Mouse (Mus musculus) frontal cortex, postnatal 36 days (tissue): ENCODE results near the gene Tbc1d2b.

Experiments
- DNase-seq, 2 experiments: peaks; one replicate each; pipeline ENCODE4 v3.0.0; 2022; ENCODE audit warnings: low spot score in 2 of 2

Gene Tbc1d2b

DNA sequence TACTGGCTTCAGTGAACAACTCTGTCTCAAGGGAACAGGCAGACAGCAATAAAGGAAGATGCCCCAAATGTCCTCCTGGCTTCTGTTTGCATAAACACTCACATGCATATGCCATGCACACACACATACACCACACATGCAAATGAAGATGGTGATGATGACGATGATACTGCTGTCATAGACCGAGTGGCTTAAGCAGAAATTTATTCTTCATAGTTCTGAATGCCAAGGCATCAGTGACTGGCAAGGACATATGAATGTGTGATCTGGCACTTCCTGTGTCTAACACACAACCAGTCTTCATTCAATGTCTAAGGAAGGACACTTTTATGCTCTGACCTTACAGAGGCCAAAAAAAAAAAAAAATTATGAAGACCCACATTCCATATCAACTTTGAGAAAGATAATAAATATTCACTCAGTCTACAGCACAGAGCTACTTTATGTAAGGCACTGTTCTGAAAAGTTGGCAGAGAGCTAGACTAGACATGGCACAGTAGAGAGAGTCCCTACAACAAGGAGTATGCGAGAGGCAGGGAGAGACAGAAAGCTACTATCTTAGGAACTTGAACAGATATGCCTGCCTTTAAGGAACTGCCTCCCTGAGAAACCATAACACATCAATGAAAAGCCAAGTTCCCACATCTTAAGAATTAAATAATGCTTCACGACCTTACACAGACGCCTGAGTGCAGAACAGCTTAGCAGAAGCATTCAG is 5.1 kb downstream of the Tbc1d2b start:
- DNase-seq, result peak in 1 of 2 experiments; percentile 13

GRCm38 (mm10) chr9:90263340-90263679 is 7.3 kb downstream of the Tbc1d2b start:
- no peak for DNase-seq

GRCm38 (mm10) chr9:90262591-90263339 is 7.8 kb downstream of the Tbc1d2b start:
- DNase-seq, result no peak

DNA sequence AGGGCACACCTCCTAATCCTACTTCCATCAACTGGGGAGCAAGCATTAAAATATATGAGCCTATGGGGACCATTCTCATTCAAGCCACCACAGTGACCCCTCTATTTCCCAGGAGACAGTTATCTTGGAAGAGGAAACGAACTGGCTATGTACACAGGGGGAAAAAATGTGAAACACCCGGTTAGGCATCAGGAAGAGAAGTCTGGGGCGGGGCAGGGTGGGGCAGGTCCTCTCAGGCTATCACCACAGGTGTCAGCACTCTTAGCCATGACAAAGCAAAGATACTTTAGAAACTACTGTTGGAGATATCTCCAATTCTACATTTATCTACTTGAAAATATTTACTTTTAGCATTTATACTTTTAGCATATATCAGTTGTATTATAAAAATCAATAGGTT is 8.5 kb downstream of the Tbc1d2b start:
- no peak for DNase-seq

- DNase-seq, result no peak
Observed at GRCm38 (mm10) chr9:90260600-90261375, 9.8 kb downstream of the Tbc1d2b start.

- no peak for DNase-seq
Observed at GRCm38 (mm10) chr9:90260079-90260478, 10.5 kb downstream of the Tbc1d2b start.

- no peak for DNase-seq
Observed at GRCm38 (mm10) chr9:90259400-90259950, 11.1 kb downstream of the Tbc1d2b start.

DNA sequence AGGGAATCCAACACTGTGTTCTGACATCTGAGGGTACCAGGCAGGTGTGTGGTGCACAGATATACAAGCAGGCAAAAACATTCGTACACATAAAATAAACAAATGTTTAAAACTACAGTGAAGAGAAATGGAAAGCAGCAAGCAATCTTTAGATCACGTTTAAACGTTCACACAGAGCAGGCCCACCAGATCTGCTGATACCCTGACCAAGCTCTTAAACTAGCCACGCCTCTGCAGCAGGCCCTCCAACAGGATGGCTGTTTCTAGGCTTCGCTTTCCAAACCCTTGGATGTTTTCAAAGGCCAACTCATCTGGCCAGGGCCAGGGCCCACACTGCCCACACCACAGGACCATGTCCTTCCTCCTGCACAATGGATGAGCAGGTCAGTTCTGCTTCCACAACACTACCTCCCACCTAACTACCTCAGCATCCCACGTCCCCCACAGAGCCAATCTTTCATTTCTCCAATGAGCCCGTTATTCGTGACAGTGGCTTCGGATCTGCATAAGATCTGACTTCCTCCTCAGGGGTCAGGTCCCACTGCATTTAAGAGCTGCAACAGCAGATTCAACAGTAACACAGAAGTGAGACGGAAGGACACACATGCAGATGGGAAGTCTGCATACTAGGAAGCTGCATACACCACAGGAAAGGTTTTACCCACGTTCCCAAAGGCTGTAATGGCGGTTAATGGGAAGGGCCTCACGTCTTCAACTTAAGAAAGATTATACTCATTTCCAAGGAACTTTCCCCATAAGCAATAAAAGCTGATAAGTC is 12.7 kb downstream of the Tbc1d2b start:
- DNase-seq, result no peak

DNA sequence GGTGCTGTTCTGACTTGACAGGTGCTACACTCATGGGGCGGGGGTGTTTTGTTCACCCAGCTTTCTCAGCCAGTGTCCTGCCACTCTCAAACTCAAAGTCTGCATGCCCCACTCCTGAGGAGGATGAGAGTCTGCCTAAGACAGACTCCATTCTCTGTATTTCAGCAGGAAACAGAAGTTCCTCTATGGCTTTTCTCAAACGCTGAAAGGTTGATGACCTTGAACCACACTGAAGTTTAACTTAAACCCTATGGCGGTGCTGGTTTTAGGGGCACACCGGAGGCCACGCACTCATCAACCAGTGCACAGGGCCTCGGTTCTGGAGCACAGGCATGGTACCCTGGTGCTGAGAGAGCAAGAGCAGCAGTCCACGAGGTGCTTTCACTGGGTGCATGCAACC is 13.4 kb downstream of the Tbc1d2b start:
- no peak for DNase-seq

GRCm38 (mm10) chr9:90255844-90256405 is 14.7 kb downstream of the Tbc1d2b start:
- no peak for DNase-seq

DNA sequence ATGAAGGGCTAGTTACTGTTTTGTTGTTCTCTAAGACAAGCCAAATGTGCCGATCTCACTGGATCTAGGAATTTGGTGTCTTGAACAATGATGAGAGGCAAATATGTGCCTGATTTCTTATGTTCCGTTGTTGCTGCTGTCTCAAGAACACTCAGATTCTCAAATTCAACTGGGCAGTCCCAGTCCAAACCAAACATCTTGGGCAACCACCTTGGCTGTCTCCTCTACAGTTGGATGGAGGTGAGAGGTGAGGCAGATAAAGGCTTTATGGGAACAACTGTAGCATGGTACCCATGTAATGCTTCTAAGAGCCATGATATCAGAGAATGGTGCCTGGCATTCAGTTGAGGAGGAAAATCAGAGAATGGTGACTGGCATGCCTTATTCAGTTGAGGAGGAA is 17.4 kb downstream of the Tbc1d2b start:
- DNase-seq, result no peak

DNA sequence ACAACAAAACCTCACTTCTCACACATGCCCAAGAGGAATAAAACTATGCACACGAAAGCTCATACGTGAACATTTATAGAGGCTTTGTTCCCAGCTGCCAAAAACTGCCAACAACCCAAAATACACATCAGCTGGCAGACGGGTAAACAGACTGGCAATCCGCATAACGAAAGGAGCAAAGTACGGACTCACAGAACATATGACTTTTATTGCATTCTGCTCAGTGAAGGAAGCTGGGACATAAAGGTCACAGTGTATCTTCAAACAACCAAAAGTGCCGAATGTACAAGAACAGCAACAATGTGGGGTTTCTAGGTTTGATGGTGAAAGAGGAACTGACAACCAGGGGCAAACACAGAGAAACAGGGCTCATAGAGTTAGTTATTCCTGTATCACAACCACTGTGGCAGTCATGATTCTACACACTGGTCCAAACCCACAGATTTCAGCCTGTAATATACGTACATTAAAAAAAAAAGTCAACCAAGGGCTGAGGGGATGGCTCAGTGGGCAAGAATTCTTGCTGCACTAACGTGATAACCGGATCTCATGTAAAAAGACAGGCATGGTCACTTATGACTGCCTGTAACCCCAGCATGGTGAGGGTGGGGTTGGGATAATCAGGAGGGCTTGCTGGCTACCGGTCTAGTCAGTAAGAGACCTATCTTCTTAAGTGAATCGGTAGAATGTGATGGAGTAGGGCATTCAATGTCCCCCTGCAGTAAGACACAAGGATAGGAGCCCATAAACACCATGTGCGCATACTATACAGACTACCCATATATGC is 19.4 kb downstream of the Tbc1d2b start:
- DNase-seq, result no peak

DNA sequence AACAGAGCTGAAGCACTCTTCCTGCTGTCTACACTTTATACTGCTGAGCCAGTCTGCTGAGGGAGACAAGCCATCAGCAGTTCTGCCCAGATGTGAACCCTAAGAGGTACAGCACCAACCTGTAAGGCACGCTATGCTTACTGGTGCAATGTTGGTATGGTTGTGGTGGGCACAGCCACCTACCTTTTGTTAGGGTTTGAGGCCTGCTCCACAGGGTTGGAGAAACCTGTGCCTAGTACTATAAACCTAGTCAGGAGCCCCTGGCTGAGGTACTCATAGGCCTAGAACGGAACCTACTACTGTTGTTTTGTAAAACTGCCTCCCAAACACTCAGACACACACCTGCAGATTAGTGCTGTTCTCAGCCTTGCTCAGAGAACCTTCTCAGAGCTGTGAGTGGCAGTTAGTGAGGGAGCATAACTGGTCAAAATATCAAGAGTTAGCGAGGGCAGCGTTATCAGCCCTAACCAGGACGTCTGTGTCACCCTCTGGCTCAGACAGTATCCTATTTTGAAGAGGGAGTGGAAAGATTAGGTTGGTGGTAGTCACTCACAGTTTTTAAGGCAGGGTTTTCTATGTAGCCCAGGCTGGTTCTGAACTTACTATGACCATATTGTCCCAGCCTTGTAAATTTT is 20.3 kb downstream of the Tbc1d2b start:
- no peak for DNase-seq

- no peak for DNase-seq
Observed at GRCm38 (mm10) chr9:90249036-90249435, 21.6 kb downstream of the Tbc1d2b start.

DNA sequence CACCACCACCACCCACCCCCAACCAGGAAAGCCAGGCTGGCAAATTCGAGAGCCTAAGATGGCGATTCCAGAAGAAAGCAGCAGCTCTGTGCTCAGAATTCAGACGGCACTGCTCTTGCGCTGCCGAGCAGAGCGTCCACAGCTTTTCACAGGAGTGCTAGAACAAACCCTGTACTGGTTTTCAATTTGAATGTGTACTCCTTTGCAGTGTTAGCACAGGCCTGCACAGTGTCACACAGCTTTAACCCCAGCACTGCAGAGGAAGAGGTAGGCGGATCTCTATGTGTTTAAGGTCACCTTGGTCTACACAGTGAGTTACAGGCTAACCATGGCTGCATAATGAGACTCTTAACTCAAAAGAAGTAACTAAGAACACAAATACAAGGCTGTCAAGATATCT is 22.3 kb downstream of the Tbc1d2b start:
- DNase-seq, result no peak

DNA sequence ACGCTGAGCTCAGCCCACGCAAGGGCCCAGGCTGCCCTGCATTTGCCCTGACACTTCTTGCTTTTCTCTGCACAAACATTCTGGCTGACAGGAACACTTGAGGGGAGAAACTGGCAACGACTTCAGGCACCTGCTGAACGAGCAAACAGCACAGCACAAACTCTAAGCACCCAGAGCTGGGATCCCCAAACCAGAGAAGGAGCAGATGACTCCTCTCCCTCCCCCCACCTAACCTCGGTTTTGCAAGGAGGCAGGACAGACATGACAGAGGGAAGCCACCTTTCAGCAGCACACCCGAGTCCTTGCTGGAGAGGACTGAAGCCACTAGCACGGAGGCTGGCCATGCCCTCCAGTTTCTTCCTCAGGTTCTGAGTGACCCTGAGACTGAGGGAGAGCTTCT is 23.3 kb downstream of the Tbc1d2b start:
- no peak for DNase-seq

GRCm38 (mm10) chr9:90245781-90246180 is 24.8 kb downstream of the Tbc1d2b start:
- DNase-seq, result no peak

- DNase-seq, result no peak
Observed at GRCm38 (mm10) chr9:90245206-90245605, 25.4 kb downstream of the Tbc1d2b start.

- no peak for DNase-seq
Observed at GRCm38 (mm10) chr9:90244301-90245151, 26.1 kb downstream of the Tbc1d2b start.
